Mouse (Mus musculus) lung, adult 2 months (tissue): ENCODE data around the gene Arhgdia.

Source experiments
- CTCF ChIP-seq: fragments of 200-500 bp; IDR thresholded peaks from 2 replicates; pipeline ENCODE4 v1.5.1; 2011; ENCODE audit warnings: mild to moderate bottlenecking, low read length, control low read depth; ENCODE audit not compliant: insufficient read depth
- POLR2A ChIP-seq: fragments of 200-500 bp; IDR thresholded peaks from 2 replicates; pipeline ENCODE4 v1.6.1; 2011; ENCODE audit warnings: low read depth, mild to moderate bottlenecking, control low read depth, low read length, borderline replicate concordance; ENCODE audit errors: extremely low read depth

GRCm38 (mm10) chr11:120581490-120582267 is at the start of gene Arhgdia:
- no peak for TF ChIP-seq CTCF
- TF ChIP-seq POLR2A: peak; percentile 92
